Mouse (Mus musculus) monocyte, adult 2 months (primary cell): ENCODE results near the gene Klf12.
"Not testable (repeated sequence)": the region's sequence is repeated elsewhere in the genome, so short reads cannot be mapped to it uniquely, and the experiment has no call there.

Experiments used
- DNase-seq, 2 experiments: peaks; one replicate each; pipeline ENCODE4 v3.0.0; 2022; ENCODE audit warnings: low spot score in 2 of 2, low read depth in 1 of 2

Klf12 gene

DNA sequence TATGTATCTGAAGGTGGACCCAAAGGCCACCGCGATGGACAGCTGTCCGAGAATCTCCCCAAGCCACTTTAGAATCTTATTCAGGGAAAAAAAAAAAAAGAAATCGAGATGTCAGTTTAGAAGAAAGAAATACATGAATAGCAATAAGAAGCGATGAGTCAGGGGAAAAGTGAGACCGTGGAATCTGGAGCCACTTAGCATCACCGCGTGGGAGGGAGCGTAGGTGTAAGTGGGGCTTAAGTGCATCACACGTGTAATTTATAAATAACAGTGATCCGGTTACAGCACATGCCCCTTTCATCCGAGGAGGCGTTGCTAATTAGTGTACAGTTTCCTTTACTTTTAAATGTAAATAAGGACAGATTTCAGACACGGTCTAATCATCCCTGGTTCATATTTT, 390.4 kb downstream of the Klf12 start:
- DNase-seq = no peak

GRCm38 (mm10) chr14:99886503-99886902, 398.0 kb downstream of the Klf12 start:
- no peak for DNase-seq

DNA sequence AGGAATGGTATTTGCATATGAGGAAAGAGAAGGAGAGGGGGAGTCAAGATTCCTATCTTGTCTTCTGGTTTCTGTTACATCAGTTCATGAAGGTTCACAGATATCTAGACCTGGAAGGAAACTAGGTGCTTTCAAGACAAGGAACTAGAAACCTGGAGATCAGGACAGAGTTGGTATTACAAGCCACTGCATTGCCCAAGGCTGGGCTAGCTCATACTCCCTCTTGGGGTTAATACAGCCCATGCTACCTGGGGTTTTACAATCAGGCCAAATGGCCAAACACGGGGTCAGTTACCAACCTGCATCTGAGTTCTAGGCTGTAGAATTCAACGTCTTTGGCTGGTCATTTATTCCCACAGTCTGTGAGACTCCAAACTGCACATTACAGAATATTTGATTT, 398.9 kb downstream of the Klf12 start:
- no peak for DNase-seq

- DNase-seq = no peak
These were observed 399.4 kb downstream of the Klf12 start for GRCm38 (mm10) chr14:99885128-99885527.

DNA sequence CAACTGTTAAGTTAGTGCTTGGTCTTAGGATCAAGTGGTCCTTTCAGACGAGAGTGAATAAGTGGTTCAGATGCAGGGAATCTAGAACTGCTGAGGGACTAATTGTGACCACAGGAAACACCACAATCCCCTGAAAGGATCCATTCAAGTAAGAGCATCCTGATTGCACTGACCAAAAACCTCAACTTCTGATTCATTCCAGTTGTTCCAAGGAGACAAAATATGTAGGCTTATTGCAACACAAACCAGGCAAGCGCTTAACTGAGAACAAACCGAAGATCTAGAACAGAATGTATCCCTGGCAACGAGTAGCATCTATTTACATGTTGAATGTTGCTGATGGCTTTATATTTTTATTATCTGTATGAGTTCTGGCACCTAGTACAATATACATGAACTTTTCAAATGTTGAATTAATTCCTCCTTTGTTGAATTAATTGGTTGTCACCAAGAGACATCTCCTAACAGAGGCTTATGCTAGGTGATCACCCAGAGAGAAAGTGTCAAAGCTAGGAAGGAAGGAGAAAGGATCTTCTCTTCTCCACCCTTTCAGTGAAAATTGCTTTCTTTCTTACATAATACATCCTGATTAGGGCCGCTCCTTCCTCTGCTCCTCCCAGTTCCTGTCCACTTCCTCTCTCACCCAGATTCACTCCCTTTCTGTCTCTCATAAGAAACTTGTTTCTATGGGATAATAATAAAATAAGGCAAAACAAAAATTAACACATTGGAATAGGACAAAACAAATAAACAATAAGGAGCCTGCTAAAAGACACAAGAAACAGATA, 407.5 kb downstream of the Klf12 start:
- DNase-seq = no peak

GRCm38 (mm10) chr14:99873725-99874124, 410.8 kb downstream of the Klf12 start:
- no peak for DNase-seq

- DNase-seq = no peak
These were observed 428.1 kb downstream of the Klf12 start for GRCm38 (mm10) chr14:99856158-99857011.

DNA sequence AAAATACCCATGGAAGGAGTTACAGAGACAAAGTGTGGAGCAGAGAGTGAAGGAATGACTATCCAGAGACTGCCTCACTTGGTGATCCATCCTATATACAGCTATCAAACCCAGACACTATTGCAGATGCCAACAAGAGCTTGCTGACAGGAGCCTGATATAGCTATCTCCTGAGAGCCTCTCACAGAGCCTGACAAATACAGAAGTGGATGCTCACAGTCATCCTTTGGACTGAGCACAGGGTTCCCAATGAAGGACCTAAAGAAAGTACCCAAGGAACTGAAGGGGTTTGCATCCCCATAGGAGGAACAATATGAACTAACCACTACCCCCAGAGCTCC, 430.0 kb downstream of the Klf12 start:
- not testable (repeated sequence) for DNase-seq

DNA sequence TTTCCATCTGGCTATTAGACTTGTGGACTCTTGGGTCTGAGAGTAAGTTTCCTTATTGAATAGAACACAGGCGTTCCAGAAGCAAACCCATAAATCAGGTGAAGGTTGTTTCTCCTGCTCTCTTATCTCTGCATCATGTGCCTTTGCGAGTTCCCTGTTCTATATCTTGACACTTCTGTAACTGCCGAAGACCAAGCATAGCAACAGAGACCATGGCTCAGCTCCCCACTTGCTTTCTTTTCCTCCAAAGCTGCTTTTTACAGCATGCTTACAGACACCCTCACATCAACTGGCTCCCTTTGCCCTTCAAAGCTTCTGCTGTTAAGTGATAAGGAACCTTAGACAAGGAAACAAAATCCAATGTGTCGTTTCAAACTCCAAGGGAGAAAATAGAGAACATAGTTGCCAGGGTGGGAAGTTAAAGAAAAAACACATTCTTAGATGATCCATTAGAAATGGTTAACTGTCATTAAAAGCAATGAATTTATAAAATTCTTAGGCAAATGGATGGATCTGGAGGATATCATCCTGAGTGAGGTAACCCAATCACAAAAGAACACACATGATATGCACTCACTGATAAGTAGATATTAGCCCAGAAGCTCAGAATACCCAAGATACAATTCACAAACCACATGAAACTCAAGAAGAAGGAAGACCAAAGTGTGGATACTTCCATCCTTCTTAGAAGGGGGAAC, 430.6 kb downstream of the Klf12 start:
- not testable (repeated sequence) for DNase-seq

DNA sequence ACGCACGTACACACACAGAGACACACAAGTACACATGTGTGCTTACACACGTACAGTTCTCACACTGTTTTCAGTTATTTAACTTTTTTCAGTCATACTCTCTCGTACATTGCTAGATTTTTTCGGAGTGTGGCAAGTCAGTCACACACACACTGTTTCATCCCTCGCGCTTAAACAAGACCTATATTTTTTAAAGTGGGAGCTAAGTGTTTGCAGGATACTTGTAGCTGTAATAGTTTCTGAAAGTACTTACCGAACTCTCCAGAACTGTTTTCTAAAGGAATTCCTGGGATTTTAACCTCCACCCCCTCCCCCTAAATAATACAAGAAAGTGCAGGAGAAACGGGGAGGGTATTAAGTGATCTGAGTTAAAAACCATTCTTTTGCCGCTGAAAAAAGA, 434.1 kb downstream of the Klf12 start:
- no peak for DNase-seq

GRCm38 (mm10) chr14:99847502-99847901, 437.0 kb downstream of the Klf12 start:
- no peak for DNase-seq

DNA sequence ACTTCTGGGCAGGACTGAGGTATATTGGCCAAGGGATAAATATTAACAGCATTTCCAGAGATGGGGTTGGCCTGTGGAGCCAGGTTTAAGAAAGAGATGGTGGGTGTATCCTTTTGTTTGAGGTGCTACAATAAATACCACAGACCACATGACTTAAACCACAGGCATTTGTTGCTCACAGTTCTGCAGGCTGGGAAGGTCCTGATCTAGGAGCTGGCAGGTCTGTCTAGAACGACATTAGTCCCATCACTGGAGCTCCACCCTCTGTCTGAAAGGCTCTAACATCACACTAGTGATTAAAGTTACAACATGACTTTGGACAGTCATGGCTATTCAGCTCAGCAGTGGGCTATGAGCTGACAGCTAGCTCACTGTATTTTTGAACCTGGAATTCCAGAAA, 457.8 kb downstream of the Klf12 start:
- no peak for DNase-seq
